Mouse (Mus musculus): ENCODE measurements around the gene Tnfrsf8.

- TF ChIP-seq POLR2A (IDR thresholded peaks at IDR 0.05; ENCODE audit: low read depth, low read length) (no peak), CTCF (IDR thresholded peaks at IDR 0.05; ENCODE audit: extremely low read depth, insufficient read depth, insufficient read length, insufficient replicate concordance) (no peak)
Measured at GRCm38 (mm10) chr4:145322995-145323627, 8.1 kb upstream of the Tnfrsf8 start.
